Mouse (Mus musculus) liver, adult 2 months (tissue): ENCODE data around the gene Stag2.

ENCODE experiments used
- CTCF ChIP-seq: fragments of 200-500 bp; IDR thresholded peaks from 2 replicates; pipeline ENCODE4 v1.5.1; 2011; ENCODE audit warnings: low read depth, low read length, control low read depth
- POLR2A ChIP-seq: fragments of 200-500 bp; IDR thresholded peaks from 2 replicates; pipeline ENCODE4 v1.6.1; 2011; ENCODE audit warnings: low read length, control low read depth; ENCODE audit not compliant: insufficient read depth; ENCODE audit errors: extremely low read depth

DNA sequence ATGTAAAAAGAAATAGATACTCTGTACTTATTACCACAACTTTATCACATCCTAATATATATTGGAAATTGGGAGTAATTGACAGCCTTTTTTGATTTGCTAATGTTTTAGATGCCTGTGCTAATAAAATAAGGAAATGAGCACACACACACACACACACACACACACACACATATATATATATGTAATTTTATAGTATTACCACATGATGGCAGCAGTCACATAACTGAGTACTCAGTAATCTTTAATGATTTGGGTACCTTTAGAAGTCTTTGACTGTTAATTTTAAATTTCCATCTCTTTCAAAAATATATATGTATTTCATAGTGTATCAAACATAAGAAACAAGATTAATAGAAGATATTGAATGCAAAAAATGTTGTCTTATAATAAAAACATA lies 123.6 kb downstream of the Stag2 start:
- TF ChIP-seq CTCF: no peak
- no peak for TF ChIP-seq POLR2A
